Comparison of ENCODE assay signal across 8 mouse cellular contexts in genomic region chr14:30626756-30627742, GRCm38 (mm10). TPM values are rescaled to one million over a fixed set of nuclear protein-coding genes. Genes with fewer than 3 reads are reported as not detected.
DNase-seq lines count a peak whose midpoint lies in the region; ATAC-seq and TF ChIP-seq lines count a peak whose summit lies in the region.

No protein-coding gene starts in this region.

- peaks cover 17% of the 10 kb centered on the region for H3K4me1 ChIP-seq in lung, adult 2 months (ENCODE audit: control insufficient read depth, insufficient read depth, low read length)
- H3K4me1 ChIP-seq in embryonic facial prominence, embryonic 13.5 days: peaks cover 30% of the 10 kb centered on the region
- H3K4me1 ChIP-seq in limb, embryonic 10.5 days: peaks cover 31% of the 10 kb centered on the region
- 0 out of 2 replicates have a peak, but pooled peaks cover 2% of the 10 kb centered on the region for H3K4me1 ChIP-seq in neural tube, embryonic 14.5 days (ENCODE audit: control insufficient read depth, insufficient read depth, low read length)

- H3K4me2 ChIP-seq in embryonic facial prominence, embryonic 13.5 days: peak overlapping the region; percentile 86
- peak overlapping the region; percentile 57; the same call in 1 of the 2 replicates for H3K4me2 ChIP-seq in neural tube, embryonic 14.5 days (ENCODE audit: low read depth, low read length)

- H3K27me3 ChIP-seq in embryonic facial prominence, embryonic 13.5 days: no peaks in the 10 kb centered on the region
- H3K27me3 ChIP-seq in limb, embryonic 10.5 days (ENCODE audit: low read depth, poor library complexity, severe bottlenecking): peaks cover 9% of the 10 kb centered on the region
- no peaks in the 10 kb centered on the region for H3K27me3 ChIP-seq in neural tube, embryonic 14.5 days (ENCODE audit: control insufficient read depth, insufficient read depth, low read length)

- peak overlapping the region; percentile 76 for H3K4me3 ChIP-seq in lung, adult 2 months (replicated peaks; ENCODE audit: extremely low read depth, low read depth, low read length)
- peak overlapping the region; percentile 81 for H3K4me3 ChIP-seq in embryonic facial prominence, embryonic 13.5 days
- H3K4me3 ChIP-seq in limb, embryonic 10.5 days: peak overlapping the region; percentile 82
- no peak overlapping the region; the same call in 1 of the 2 replicates for H3K4me3 ChIP-seq in neural tube, embryonic 14.5 days (ENCODE audit: low read depth, low read length)

- no peak for ATAC-seq in embryonic facial prominence, embryonic 13.5 days (ENCODE audit: insufficient number of reproducible peaks, insufficient read depth, low FRiP score, low TSS enrichment, low read depth)
- no peak; the same call in 1 of the 2 replicates for ATAC-seq in neural tube, embryonic 14.5 days (ENCODE audit: low read depth)

- WGBS in lung, adult 2 months: 44% methylated on average over 12 of the region's 12 CpGs
- WGBS in embryonic facial prominence, embryonic 13.5 days: 56% methylated on average over 12 of the region's 12 CpGs
- 62% methylated on average over 12 of the region's 12 CpGs for WGBS in limb, embryonic 10.5 days
- 47% methylated on average over 12 of the region's 12 CpGs for WGBS in neural tube, embryonic 14.5 days

- no peak for DNase-seq in lung, adult 2 months
- DNase-seq in lung, postnatal 25 days (ENCODE audit: low spot score): no peak
- no peak for DNase-seq in limb, embryonic 10.5 days (ENCODE audit: low spot score)
- DNase-seq in adrenal gland, postnatal 10 days: no peak
- no peak for DNase-seq in right cerebral cortex, postnatal 14 days
- DNase-seq in urinary bladder, postnatal 10 days (ENCODE audit: low spot score): no peak

- TF ChIP-seq CTCF in lung, adult 2 months (IDR thresholded peaks at IDR 0.05; ENCODE audit: insufficient read depth, low read length): no peak

- no peak for TF ChIP-seq POLR2A in lung, adult 2 months (IDR thresholded peaks at IDR 0.05; ENCODE audit: borderline replicate concordance, extremely low read depth, low read depth, low read length)

- no peaks in the 10 kb centered on the region for H3K9me3 ChIP-seq in embryonic facial prominence, embryonic 13.5 days
- H3K9me3 ChIP-seq in limb, embryonic 10.5 days (replicated peaks): no peaks in the 10 kb centered on the region
- H3K9me3 ChIP-seq in neural tube, embryonic 14.5 days (ENCODE audit: control insufficient read depth, low read length): no peaks in the 10 kb centered on the region

- H3K9ac ChIP-seq in embryonic facial prominence, embryonic 13.5 days: peak overlapping the region; percentile 82
- H3K9ac ChIP-seq in neural tube, embryonic 14.5 days (replicated peaks; ENCODE audit: low read depth, low read length): no peak overlapping the region

- H3K27ac ChIP-seq in embryonic facial prominence, embryonic 13.5 days: peak overlapping the region; percentile 69
- H3K27ac ChIP-seq in limb, embryonic 10.5 days: peak overlapping the region; percentile 87
- no peak overlapping the region for H3K27ac ChIP-seq in neural tube, embryonic 14.5 days (ENCODE audit: low read depth, low read length)

- H3K36me3 ChIP-seq in embryonic facial prominence, embryonic 13.5 days: no peaks in the 10 kb centered on the region
- H3K36me3 ChIP-seq in limb, embryonic 10.5 days: no peaks in the 10 kb centered on the region
- no peaks in the 10 kb centered on the region for H3K36me3 ChIP-seq in neural tube, embryonic 14.5 days (ENCODE audit: control insufficient read depth, insufficient read depth, low read length)

RNA-seq across cellular contexts. Expression of gene Prkcd, which starts 1.0 kb away (rescaled TPM):
- polyA plus RNA-seq in lung, adult 2 months (2012; rRNA removed): 111 and 134 TPM in 2 replicates
- 50.9 and 52.0 TPM in 2 replicates for polyA plus RNA-seq in embryonic facial prominence, embryonic 13.5 days (2015; fragmentation: Nextera tagmentation; extraction: Ambion mirVana)
- 26.0 and 36.8 TPM in 2 replicates for polyA plus RNA-seq in limb, embryonic 10.5 days (2016; fragmentation: Nextera tagmentation; extraction: Ambion mirVana)
- 20.6 and 36.6 TPM in 2 replicates for polyA plus RNA-seq in neural tube, embryonic 14.5 days (2014; fragmentation: Nextera tagmentation; extraction: Ambion mirVana)
- total RNA-seq in adrenal gland, postnatal 10 days (2021): 100 to 1,000 TPM in 1 of 2 experiments, 10 to 100 TPM in 1; 80.9 to 129 TPM

RNA-seq across cellular contexts. Expression of gene Rft1, which starts 27.1 kb away (rescaled TPM):
- 10.1 and 18.7 TPM in 2 replicates for polyA plus RNA-seq in lung, adult 2 months (2012; rRNA removed)
- polyA plus RNA-seq in embryonic facial prominence, embryonic 13.5 days (2015; fragmentation: Nextera tagmentation; extraction: Ambion mirVana): 21.5 and 21.6 TPM in 2 replicates
- 16.6 and 19.3 TPM in 2 replicates for polyA plus RNA-seq in limb, embryonic 10.5 days (2016; fragmentation: Nextera tagmentation; extraction: Ambion mirVana)
- 7.6 and 9.1 TPM in 2 replicates for polyA plus RNA-seq in neural tube, embryonic 14.5 days (2014; fragmentation: Nextera tagmentation; extraction: Ambion mirVana)
- 10 to 100 TPM; 21.2 to 24.2 TPM for total RNA-seq in adrenal gland, postnatal 10 days (2021)
